Mouse (Mus musculus): Measurements from ENCODE around the gene Lrrc26. TPM values are rescaled to one million over a fixed set of nuclear protein-coding genes. Genes with fewer than 3 reads are reported as not detected.
A peak's percentile ranks its signal among the peaks of the same experiment; 100 is the strongest.

Lrrc26 gene
- total RNA-seq, 2 experiments from 2014 or later, result not detected

DNA sequence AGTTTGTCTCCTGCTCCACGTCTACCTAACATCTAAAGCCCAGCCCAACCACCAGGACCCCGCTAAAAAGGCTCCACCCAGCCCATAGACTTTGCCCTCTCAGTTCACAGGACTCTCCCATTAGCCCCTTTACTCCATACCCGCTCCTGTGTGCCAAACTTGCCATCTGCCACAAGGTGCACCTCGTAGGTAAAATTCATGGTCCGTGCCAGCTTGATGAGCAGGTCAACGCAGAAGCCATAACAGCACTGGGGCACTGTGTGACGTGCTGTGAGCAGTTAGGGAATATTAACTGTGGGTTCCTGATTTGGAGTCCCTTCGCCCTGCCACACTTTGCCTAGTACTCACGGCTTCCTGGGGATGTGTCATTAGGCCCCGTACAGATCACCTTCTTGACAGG lies 8.3 kb downstream of the Lrrc26 start:
- DNase-seq, result no peak

DNA sequence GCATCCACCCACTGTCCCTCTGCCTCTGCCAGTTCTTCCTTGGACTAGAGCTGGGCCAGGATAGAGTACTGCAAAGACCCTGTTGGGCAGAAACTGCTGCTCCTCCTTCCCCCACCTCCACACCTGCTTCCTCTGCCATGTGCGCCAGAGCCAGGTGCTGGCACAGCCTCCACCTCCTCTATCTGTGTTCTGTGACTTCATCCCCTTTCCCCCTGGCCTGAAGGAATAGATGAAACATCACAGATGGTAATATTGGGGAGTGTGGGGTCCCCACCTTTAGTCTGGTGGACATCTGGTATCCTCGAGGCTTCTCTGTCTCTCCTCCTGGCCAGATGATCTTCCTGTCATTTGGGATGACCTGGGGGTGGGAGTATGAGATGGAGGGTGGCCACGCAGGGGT lies 13.7 kb downstream of the Lrrc26 start:
- DNase-seq, result no peak

DNA sequence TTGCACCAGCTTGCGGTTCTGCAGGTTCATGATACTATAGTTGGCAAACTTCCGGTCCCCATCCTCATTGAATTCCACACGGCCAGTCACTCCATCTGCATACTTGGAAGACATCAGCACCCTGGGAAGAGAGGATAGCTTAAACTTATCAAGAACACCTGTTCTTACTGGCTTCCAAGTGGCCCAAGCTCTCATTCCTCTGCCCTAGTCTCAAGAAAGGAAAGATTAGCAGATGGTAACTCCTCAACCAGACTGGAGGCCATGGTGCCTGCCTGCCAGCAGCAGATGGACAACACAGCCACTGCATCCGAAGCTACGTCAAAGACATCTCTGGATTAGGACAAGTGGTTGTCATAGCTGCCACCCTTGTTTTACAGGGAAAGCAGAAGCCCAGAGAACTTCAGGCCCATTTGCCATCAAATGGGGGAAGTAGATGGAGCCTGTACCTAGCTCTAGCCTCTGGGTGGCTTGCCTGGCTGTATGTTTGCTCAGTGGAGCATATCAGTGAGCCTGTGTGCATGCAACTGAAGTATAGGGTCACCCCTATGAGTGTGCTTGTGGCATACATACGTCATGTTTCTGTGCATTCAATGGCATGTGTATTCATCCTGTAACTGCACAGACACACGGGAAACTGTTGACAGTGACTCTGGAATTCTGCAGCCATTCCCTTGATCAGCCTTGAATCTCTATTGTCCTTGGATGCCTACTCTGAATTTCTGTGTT lies 14.4 kb downstream of the Lrrc26 start:
- no peak for DNase-seq

DNA sequence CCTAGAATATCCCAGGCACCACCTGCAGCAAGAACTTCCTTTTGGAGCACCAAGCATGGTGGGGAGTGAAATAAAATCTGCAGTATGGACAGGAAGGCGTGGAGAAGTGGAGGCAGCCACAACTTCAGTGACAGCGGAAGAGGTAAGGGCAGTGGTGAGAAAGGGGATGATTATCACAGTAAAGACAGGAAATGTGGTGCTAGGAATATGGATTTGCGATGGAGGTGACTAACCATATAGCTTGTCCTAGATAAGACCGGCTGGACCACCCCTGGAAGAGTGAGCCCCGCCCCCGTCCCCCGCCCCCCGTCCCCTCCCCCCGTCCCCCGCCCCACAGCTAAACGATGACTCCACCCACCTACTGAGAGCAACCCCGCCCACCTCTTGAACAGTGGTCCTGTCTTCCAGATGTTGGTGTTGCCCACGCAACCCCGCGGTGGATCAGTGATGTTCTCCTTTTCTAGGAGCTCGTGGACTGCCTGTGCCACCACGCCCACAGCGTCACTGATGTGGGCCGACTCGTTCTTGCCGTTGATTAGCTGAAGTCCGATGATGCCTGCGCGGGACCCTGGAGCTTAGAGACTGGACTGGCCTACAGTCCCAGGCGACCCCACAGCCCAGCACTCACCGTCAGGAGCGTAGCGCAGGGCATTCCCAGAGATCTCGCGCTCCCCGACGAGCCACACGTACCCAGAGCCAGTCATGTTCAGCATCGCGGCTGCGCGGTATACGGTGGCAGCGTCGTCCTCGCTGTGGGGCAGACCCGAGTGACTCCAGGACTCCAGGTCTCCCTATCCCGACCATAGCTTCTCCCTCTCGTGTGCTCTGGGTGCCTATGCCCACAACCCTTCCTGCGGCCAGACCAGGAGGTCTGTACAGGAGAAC lies 15.2 kb downstream of the Lrrc26 start:
- peak; percentile 29 for DNase-seq

DNA sequence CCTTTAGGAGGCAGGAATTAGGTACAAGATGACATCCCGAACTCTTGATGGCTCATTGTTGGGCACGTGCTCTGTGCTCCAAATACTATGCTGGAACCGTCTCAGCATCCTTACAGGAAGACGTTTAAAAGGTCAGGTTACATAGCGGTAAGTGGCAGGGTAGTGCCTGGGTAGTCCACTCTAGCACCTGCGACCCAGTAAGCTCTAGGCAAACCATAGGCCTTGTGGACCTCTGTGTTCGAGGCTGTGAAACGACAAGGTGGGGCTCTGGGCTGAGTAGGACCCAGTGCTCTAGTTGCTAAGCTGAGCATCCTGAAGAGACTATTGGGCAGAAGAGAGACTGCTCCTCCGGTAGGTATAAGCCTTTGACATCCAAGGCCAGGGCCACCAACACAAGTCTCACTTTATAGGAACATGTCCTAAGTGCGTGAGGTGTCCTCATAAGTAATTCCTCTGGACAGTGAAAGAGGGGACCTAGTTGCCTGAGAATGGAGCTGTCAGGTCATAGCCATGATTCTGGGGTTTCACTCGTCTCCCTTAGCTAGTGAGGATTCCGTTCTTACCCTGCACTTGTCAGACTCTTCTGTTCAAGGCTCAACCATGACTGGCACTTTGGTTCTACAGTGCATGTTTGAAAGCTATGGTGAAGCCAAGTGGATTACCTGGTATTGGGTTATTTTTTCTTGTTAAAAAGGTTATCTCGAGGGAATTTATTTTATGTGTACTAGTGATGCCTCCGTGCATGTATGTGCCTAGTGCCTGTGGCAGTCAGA lies 16.1 kb downstream of the Lrrc26 start:
- DNase-seq, result no peak

DNA sequence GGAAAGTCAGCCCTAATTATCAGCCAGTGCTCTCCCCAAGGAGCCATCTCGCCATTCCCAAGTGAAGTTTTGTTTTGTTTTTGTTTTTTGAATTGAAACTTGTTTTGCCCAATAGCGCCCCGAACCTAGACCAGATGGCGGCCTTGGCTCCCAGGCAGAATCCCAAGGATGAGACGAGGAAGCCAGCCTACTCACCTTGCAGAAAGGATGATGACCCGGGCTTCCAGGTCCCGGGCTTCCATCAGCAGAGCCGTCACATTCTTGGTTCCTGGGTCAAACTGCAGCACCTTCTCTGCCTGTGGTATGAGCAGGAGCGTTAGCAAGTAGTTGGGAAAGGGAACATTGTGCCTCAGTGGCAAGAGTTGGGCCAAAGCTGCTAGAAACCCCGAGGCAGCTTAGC lies 20.5 kb downstream of the Lrrc26 start:
- no peak for DNase-seq

DNA sequence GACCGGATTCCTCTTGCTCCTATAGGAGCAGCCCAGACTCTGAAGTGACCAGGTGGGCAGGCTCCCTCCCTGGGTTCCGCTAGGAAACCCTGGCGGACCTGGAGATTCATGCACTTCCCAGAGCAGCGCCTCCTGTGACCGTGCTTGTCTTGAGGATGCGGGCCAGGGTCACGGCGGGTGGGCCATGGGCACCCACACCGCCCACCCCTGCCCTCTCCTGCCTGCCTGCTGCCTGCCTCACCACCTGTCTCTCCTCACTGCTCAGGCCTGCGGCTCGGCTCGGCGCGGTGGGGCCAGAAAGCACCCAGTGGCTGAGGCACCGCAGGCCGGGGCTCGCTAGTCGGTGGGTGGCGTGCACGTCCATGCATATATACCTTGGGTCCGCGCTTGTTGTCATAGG lies 21.3 kb downstream of the Lrrc26 start:
- no peak for DNase-seq

DNA sequence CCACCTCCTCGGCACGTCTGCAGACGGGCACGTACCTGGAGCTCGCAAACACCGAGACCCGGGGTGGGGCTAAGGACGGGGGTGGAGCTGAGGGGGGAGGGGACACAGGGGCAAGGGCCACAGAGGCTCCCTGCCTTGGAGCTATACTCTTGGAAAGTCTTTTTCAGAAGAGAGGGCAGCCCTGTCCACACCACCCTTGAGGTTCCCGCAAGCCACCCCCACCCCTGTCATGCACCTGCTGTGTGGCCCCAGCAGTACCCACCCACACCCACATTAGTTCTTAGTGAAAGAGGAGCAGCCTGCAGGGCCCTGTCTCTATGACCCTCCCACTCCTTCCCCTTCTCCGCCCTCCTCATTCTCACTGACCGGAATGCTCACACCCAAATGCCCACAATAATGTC lies 21.8 kb downstream of the Lrrc26 start:
- DNase-seq, result no peak

DNA sequence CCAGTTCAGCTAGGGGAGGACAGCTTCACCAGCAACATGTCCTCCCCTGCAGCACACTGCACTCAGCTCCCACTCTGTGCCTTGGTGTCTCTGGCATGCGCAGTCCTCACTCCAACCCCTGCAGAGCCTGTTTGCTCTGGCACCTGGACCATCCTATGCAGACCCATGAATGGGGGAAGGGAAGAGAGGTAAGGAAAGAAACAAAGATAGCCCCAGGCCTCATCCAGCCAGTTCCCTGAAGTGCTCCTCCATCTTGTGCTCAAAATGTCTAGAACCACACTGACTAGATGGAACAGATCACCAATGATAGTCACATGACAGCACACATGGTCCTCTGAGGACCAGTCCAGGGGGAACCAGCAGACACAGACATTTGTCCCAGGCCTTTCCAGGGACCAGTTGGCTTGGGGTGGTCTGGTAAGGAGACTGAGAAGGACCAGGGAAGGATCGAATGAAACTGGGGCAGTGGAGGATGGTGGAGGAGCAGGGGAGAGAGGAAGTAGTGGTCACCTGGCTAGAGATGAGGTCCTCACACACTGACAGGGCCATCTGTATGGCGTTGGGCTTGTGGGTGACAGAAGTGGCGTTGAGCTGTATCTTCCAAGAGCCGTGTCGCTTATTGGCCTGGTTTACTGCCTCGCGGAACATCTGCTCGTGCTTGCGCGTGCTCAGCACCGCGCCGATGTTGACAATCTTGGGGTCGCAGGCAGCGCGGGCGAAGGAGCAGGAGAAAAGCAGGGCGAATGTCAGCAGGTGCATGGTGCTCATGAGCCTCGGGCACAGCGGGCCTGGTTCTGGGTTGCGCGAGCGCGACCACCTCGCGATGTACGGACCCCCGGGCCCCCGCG lies 28.6 kb downstream of the Lrrc26 start:
- DNase-seq, result no peak

DNA sequence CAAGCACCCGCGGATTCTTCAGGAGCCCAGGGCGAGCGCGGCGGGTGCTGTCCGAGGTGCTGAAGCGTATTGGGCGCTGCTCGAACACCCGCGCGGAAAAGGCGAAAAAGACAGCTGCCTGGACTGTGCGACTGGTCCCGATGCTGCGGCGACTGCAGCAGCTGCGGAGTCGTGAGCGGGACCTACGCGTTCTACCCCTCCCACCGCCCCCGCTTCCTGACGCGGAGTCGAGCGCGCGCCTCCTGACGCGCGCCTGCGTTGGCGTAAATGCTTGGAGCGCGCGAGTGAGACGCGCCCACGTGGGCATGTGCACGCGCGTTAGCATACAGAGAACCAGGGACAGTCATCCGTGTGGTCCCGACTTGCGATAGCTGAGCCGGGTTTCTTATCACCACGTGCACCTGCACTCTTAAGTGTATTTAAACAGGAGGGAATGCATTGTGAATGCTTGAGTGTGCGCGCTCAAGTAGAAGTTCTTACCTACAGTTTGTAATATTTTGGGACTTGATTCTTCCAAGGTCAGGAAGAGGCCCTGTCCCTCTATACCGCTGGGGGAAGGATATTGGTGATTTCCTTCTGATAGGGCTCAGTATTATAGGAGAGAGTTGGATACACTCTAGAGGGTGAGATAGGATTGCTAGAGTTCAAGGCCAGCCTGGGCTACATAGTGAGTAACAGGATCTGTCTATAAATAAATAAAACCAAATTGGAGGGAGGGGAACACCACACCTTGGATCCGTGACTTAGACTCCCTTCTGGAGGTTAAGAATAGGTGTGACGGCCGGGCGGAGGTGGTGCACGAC lies 29.5 kb downstream of the Lrrc26 start, which contains the start of gene Grin1:
Gene Grin1, minus strand, starts transcription at position 217 of the 803 bp plus-strand sequence.
- peak; percentile 82 for DNase-seq

DNA sequence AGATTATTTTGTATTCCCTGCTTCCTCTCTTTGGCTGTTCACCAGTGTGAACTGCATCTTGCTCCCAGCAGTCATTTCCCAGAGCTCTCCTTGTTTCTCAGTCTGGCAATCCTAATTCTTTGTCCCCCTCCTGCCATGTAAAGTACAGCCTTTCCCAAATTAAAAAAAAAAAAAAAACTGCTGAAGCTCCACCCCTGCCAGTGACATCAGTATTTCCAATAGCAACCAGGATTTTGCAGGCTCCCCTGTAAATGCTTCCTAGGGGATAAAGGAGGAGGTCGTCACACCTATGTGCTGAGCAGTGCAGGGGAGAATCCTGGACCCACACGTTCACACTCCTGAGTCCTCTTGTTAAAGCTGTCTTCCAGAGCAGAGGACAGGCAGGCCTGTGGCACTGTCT lies 30.4 kb downstream of the Lrrc26 start:
- DNase-seq, result no peak

DNA sequence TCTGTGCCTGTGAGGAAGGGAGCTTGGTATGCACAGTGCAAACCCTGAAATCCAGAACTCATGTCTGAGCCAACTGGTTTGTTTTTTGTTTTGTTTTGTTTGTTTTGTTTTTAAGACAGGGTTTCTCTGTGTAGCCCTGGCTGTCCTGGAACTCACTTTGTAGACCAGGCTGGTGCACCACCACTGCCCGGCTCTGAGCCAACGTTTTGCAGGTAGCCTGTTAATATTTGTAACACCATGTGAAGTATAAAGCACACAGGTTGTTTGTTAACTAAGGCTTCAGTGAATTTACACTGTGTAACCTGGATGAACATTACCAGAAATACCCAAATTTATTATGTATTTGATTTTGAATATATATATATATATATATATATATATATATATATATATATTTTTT lies 36.3 kb downstream of the Lrrc26 start:
- DNase-seq, result no peak

DNA sequence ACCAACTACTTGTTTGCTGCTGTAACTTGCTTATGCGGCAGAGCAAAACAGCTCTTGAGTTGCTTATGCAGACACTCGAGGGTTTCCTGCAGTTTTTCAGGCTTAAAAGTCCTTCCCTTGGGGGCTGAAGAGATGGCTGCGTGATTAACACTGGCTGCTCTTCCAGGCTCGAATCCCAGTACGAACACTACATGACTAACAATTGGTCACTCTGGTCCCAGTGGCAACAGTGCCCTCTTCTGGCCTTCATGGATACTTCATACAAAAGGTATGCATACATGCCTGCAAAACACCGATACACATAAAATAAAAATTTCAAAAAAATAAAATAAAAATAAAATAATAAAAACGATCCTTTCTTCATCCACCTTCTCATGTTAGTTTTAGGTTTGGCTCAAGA lies 38.7 kb downstream of the Lrrc26 start:
- DNase-seq, result peak; percentile 47

DNA sequence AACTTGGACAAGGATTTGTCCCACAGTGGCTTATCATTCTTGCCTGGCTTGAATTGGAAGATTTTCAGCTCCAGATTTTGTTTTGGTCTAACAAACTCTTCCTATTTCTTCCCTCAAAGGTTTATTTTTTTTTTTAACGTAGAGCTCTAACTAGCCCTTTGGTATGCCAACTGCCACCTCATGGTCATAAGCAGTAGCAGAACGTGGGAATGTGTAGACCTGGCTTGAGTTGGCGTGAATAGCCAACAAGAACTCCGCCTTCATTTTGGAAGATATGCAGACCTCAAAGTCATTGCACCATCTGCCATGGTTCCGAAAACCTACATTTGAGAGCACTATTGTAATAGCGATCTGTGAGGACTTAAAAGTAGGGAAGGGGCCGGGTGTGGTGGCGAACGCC lies 41.8 kb downstream of the Lrrc26 start:
- DNase-seq, result no peak

DNA sequence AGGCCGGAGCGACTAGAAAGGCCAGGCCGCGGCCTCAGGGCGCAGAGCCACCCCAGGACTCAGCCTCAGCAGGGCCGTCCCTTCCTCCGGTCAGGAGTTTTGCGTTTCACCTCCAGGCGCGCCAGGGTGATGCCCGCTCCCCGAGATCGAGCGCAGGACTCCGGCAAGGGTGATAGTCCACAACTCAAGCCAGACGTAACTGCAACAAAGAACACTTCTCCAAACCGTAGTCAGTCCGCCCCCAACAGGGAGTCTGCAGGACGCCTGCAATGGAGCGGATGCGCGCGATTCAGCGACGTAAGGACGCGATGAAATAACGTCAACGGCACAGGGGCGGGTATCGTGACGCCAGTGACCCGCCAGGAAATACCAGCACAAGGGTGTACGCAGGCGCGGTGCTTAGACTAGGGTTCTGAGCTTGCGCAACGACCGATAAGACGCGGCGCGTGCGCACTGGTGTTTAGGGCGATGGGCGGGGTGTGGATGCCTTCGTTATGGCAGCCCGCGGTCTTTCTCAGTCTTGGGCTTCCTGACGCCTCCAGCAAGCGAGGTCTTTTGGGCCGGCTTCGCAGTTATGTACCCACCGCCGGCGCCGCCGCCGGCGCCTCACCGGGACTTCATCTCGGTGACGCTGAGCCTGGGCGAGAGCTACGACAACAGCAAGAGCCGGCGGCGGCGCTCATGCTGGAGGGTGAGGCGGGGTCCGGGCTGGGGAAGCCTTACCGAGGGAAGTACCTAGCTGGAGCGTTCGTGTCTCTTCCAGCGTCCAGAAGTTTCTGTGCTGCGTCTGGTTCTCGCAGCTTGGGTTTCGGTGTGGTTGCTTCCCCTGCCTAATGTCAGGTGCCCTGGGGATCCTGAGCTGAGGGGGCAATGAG lies 42.8 kb downstream of the Lrrc26 start, which contains the start of gene Man1b1:
Gene Man1b1, plus strand, starts transcription at position 53 of the 875 bp plus-strand sequence.
- DNase-seq, result peak; percentile 99

DNA sequence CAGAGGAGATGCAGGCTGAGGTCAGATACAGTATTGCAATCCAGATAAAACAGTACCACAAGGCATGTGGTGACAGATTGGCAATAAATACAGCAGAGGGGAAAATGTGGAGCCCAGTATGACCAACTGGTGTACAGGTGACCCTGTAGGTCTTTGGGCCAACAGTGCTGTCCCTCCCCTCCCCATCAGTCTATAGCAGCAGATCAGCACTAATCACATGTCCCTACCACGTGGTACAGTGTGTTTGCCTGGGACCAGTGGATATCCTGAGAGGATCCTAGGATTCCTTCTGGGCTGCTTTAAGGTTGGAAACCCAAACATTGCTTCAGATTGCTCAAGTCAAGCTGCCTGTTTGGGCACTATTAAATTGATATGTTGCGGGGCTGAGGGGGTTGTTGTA lies 43.9 kb downstream of the Lrrc26 start:
- no peak for DNase-seq

DNA sequence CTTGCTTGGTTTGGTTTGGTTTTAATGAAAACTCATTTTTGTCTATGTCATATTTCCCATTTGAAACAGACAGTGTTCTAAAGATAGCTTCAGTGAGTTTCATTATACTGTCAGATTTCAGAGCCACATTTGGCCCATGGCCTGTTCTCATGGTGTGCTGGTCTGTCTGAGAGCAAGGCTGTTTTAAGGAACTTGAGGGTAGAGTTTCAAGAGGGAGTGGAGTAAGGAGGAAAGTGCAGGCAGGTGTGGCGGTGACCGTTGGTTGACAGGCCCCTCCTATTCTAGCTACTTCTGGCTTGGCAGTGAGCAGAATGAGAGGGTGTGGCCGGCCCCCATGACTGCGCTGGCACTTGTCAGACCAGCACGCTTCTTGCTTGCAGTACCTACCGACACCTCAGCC lies 48.6 kb downstream of the Lrrc26 start:
- DNase-seq, result no peak

Data from adrenal gland, postnatal 10 days (tissue).